Mouse (Mus musculus) liver, adult 2 months (tissue): ENCODE results near the gene Foxp2. TPM values are rescaled to one million over a fixed set of nuclear protein-coding genes. Genes with fewer than 3 reads are reported as not detected.

Experiments used
- DNase-seq: peaks from one replicate; pipeline ENCODE4 v3.0.0-alpha.2; 2011; ENCODE audit warnings: low read depth, low spot score; ENCODE audit errors: extremely low read depth
- H3K27ac ChIP-seq: fragments of 200-500 bp; replicated peaks from 2 replicates; pipeline ENCODE4 v1.5.1; 2012; ENCODE audit warnings: low read depth, mild to moderate bottlenecking, control low read depth, inconsistent platforms, low read length; ENCODE audit not compliant: insufficient read depth
- H3K27me3 ChIP-seq: fragments of 200-500 bp; 2 replicates; pipeline ENCODE4 v1.6.1; 2012; ENCODE audit warnings: mild to moderate bottlenecking, moderate library complexity, low read length, inconsistent platforms; ENCODE audit not compliant: control insufficient read depth, insufficient read depth
- H3K36me3 ChIP-seq: fragments of 200-500 bp; 2 replicates; pipeline ENCODE4 v1.6.1; 2012; ENCODE audit warnings: low read length, inconsistent platforms; ENCODE audit not compliant: control insufficient read depth, insufficient read depth
- H3K4me1 ChIP-seq: fragments of 200-500 bp; 2 replicates; pipeline ENCODE4 v1.6.1; 2011; ENCODE audit warnings: low read length; ENCODE audit not compliant: control insufficient read depth, insufficient read depth
- H3K4me3 ChIP-seq: fragments of 200-500 bp; 2 replicates; pipeline ENCODE4 v1.5.1; 2011; ENCODE audit warnings: low read depth, mild to moderate bottlenecking, control low read depth, low read length, moderate library complexity; ENCODE audit not compliant: insufficient read depth
- H3K79me2 ChIP-seq: fragments of 200-500 bp; 2 replicates; pipeline ENCODE4 v1.6.1; 2012; ENCODE audit warnings: inconsistent platforms, mild to moderate bottlenecking, low read length, moderate library complexity; ENCODE audit not compliant: control insufficient read depth, insufficient read depth
- H3K9ac ChIP-seq: fragments of 200-500 bp; 2 replicates; pipeline ENCODE4 v1.6.1; 2012; ENCODE audit warnings: low read depth, mild to moderate bottlenecking, control low read depth, inconsistent platforms, low read length
- CTCF ChIP-seq: fragments of 200-500 bp; IDR thresholded peaks from 2 replicates; pipeline ENCODE4 v1.5.1; 2011; ENCODE audit warnings: low read depth, low read length, control low read depth
- POLR2A ChIP-seq: fragments of 200-500 bp; IDR thresholded peaks from 2 replicates; pipeline ENCODE4 v1.6.1; 2011; ENCODE audit warnings: low read length, control low read depth; ENCODE audit not compliant: insufficient read depth; ENCODE audit errors: extremely low read depth
- WGBS: fragments of 180-500 bp; shearing (Covaris S2); methylation state at CpG from one replicate; pipeline ENCODE4 v1.1.7; 2018; 5-methylcytosine and 5-hydroxymethylcytosine counted together
- polyA plus RNA-seq: library from polyadenylated mRNA; depleted of rRNA; stranded (reverse); fragments of >200 nt; gene quantifications from 2 replicates; pipeline ENCODE4 v1.2.3, GENCODE M21; 2012
- total RNA-seq: library from RNA; depleted of rRNA; stranded (reverse); fragments of >200 nt; gene quantifications from 2 replicates; pipeline ENCODE4 v1.2.3, GENCODE M21; 2014

Gene Foxp2
- total and polyA plus RNA-seq, 2 experiments: 1.5 to 7.8 TPM

GRCm38 (mm10) chr6:14899936-14900578 is 1.1 kb upstream of the Foxp2 start:
- Histone ChIP-seq H3K79me2 (no peaks in the 10 kb centered on the region), H3K27ac (no peak overlapping the region), H3K36me3 (no peaks in the 10 kb centered on the region), H3K27me3 (peaks cover 12% of the 10 kb centered on the region; the same call in 1 of the 2 replicates), H3K4me3 (peak overlapping the region; percentile 41), H3K9ac (peak overlapping the region; percentile 13; the same call in 1 of the 2 replicates), H3K4me1 (peaks cover 6% of the 10 kb centered on the region; the same call in 1 of the 2 replicates)
- TF ChIP-seq POLR2A: no peak
- TF ChIP-seq CTCF: no peak
- DNase-seq: no peak
- WGBS: 2% methylated on average over 29 of the region's 29 CpGs

GRCm38 (mm10) chr6:14900579-14901021 is 549 bp upstream of the Foxp2 start:
- Histone ChIP-seq H3K4me1 (peaks cover 6% of the 10 kb centered on the region; the same call in 1 of the 2 replicates), H3K79me2 (no peaks in the 10 kb centered on the region), H3K27ac (no peak overlapping the region), H3K36me3 (no peaks in the 10 kb centered on the region), H3K4me3 (peak overlapping the region; percentile 41), H3K9ac (peak overlapping the region; percentile 13; the same call in 1 of the 2 replicates), H3K27me3 (peaks cover 12% of the 10 kb centered on the region; the same call in 1 of the 2 replicates)
- no peak for TF ChIP-seq CTCF
- no peak for TF ChIP-seq POLR2A
- DNase-seq: peak; percentile 71
- under 1% methylated on average over 20 of the region's 20 CpGs for WGBS

GRCm38 (mm10) chr6:14901971-14902670 is 972 bp downstream of the Foxp2 start:
- TF ChIP-seq CTCF (no peak), POLR2A (no peak)
- H3K4me3 ChIP-seq: peak overlapping the region; percentile 86
- H3K9ac ChIP-seq: no peak overlapping the region; the same call in 1 of the 2 replicates
- no peaks in the 10 kb centered on the region for H3K79me2 ChIP-seq
- 16% methylated on average over 13 of the region's 13 CpGs for WGBS
- H3K27me3 ChIP-seq: peaks cover 12% of the 10 kb centered on the region; the same call in 1 of the 2 replicates
- H3K4me1 ChIP-seq: peaks cover 6% of the 10 kb centered on the region; the same call in 1 of the 2 replicates
- peak; percentile 29 for DNase-seq
- H3K36me3 ChIP-seq: no peaks in the 10 kb centered on the region
- no peak overlapping the region for H3K27ac ChIP-seq

GRCm38 (mm10) chr6:14903271-14903965 is 2.3 kb downstream of the Foxp2 start:
- Histone ChIP-seq H3K36me3 (no peaks in the 10 kb centered on the region), H3K27me3 (peaks cover 7% of the 10 kb centered on the region; the same call in 1 of the 2 replicates), H3K4me3 (no peak overlapping the region), H3K9ac (no peak overlapping the region), H3K79me2 (no peaks in the 10 kb centered on the region), H3K27ac (no peak overlapping the region), H3K4me1 (peaks cover 6% of the 10 kb centered on the region; the same call in 1 of the 2 replicates)
- peak; percentile 16 for DNase-seq
- WGBS: 46% methylated on average over 5 of the region's 5 CpGs
- TF ChIP-seq POLR2A: no peak
- TF ChIP-seq CTCF: no peak

GRCm38 (mm10) chr6:14915066-14915465 is 13.9 kb downstream of the Foxp2 start:
- no peak for TF ChIP-seq CTCF
- no peak for TF ChIP-seq POLR2A
- no peaks in the 10 kb centered on the region for H3K36me3 ChIP-seq
- H3K9ac ChIP-seq: no peak overlapping the region
- no peaks in the 10 kb centered on the region for H3K79me2 ChIP-seq
- no peaks in the 10 kb centered on the region for H3K27me3 ChIP-seq
- WGBS: 89% methylated on average over 2 of the region's 2 CpGs
- H3K4me3 ChIP-seq: no peak overlapping the region
- H3K27ac ChIP-seq: no peak overlapping the region
- DNase-seq: no peak
- no peaks in the 10 kb centered on the region for H3K4me1 ChIP-seq
